ENCODE assay signal across 10 mouse cellular contexts in the genomic region with DNA sequence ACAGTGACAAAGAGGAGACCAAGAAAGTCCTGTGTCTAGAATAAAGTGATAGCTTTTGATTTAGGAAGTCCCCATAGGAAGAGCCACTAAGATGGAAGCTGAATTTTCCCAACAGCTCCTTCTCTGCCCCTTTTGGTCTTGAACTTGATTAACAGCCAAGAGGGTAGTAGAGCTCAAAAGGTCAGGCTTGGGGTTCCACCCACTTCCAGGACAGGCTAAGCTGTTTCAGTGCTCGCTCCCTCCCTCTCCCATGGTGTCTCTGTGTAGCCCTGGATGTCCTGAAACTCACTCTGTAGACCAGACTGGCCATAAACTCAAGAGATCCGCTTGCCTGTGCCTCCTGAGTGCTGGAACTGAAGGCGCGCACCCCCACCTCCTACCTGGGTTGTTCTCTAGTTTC. TPM values are rescaled to one million over a fixed set of nuclear protein-coding genes. Genes with fewer than 3 reads are reported as not detected.
A peak's percentile ranks its signal among the peaks of the same experiment; 100 is the strongest.
DNase-seq lines count a peak whose midpoint lies in the region; ATAC-seq and TF ChIP-seq lines count a peak whose summit lies in the region.
"Had no signal": no experiment of that assay in that cellular context is flagged by ENCODE, and none has a peak within 500 bp of the region (broad histone marks: within the 10 kb centered on the region; RNA-seq: fewer than 3 reads in every experiment).

No protein-coding gene starts in this region.

- H3K4me2 ChIP-seq in heart, embryonic 16.5 days (ENCODE audit: low read depth, low read length), result peak overlapping the region; percentile 86
- H3K4me2 ChIP-seq in embryonic facial prominence, embryonic 14.5 days (ENCODE audit: low read depth, low read length), result peak overlapping the region; percentile 59; the same call in 1 of the 2 replicates
- peak overlapping the region; percentile 86 for H3K4me2 ChIP-seq in hindbrain, postnatal 0 days (ENCODE audit: low read depth, low read length)
- H3K4me2 ChIP-seq in midbrain, embryonic 13.5 days (replicated peaks), result peak overlapping the region; percentile 72

- H3K27me3 ChIP-seq in heart, embryonic 16.5 days (ENCODE audit: control insufficient read depth, insufficient read depth, low read length), result no peaks in the 10 kb centered on the region
- H3K27me3 ChIP-seq in embryonic facial prominence, embryonic 14.5 days (replicated peaks; ENCODE audit: control insufficient read depth, insufficient read depth, low read length), result no peaks in the 10 kb centered on the region
- H3K27me3 ChIP-seq in hindbrain, postnatal 0 days (ENCODE audit: insufficient read depth, low read length), result no peaks in the 10 kb centered on the region
- no peaks in the 10 kb centered on the region for H3K27me3 ChIP-seq in midbrain, embryonic 13.5 days

- 93% methylated on average over 4 of the region's 4 CpGs for WGBS in heart, embryonic 16.5 days
- 92% methylated on average over 4 of the region's 4 CpGs for WGBS in embryonic facial prominence, embryonic 14.5 days
- WGBS in hindbrain, postnatal 0 days, result 91% methylated on average over 4 of the region's 4 CpGs
- WGBS in midbrain, embryonic 13.5 days, result 92% methylated on average over 4 of the region's 4 CpGs

- H3K4me3 ChIP-seq in heart, embryonic 16.5 days (ENCODE audit: low read length), result no peak overlapping the region
- H3K4me3 ChIP-seq in embryonic facial prominence, embryonic 14.5 days (ENCODE audit: low read depth, low read length), result peak overlapping the region; percentile 94; the same call in 1 of the 2 replicates
- no peak overlapping the region for H3K4me3 ChIP-seq in hindbrain, postnatal 0 days (ENCODE audit: low read length)
- peak overlapping the region; percentile 88 for H3K4me3 ChIP-seq in midbrain, embryonic 13.5 days (replicated peaks)

- H3K9me3 ChIP-seq in heart, embryonic 16.5 days (replicated peaks; ENCODE audit: control insufficient read depth, low read length), result no peaks in the 10 kb centered on the region
- no peaks in the 10 kb centered on the region for H3K9me3 ChIP-seq in embryonic facial prominence, embryonic 14.5 days (ENCODE audit: control insufficient read depth, low read length)
- no peaks in the 10 kb centered on the region for H3K9me3 ChIP-seq in hindbrain, postnatal 0 days (ENCODE audit: low read length)
- H3K9me3 ChIP-seq in midbrain, embryonic 13.5 days, result no peaks in the 10 kb centered on the region

- no peak for DNase-seq in heart, postnatal 4 days
- DNase-seq in embryonic facial prominence, embryonic 14.5 days (ENCODE audit: low spot score), result no peak
- DNase-seq in hindbrain, postnatal 0 days (ENCODE audit: low spot score), result no peak
- DNase-seq in left cerebral cortex, adult 8-10 months (ENCODE audit: low spot score in 2 of 2), result no peak
- DNase-seq in urinary bladder, postnatal 10 days (ENCODE audit: low spot score), result no peak
- DNase-seq in thymus, postnatal 25 days, result no peak
- DNase-seq: cerebellum, adult 8-10 months had no signal

- peaks cover 20% of the 10 kb centered on the region for H3K36me3 ChIP-seq in heart, embryonic 16.5 days (ENCODE audit: control insufficient read depth, insufficient read depth)
- H3K36me3 ChIP-seq in embryonic facial prominence, embryonic 14.5 days (ENCODE audit: control insufficient read depth, insufficient read depth, low read length), result peaks cover 38% of the 10 kb centered on the region
- H3K36me3 ChIP-seq in hindbrain, postnatal 0 days (ENCODE audit: insufficient read depth, low read length), result peaks cover 26% of the 10 kb centered on the region
- H3K36me3 ChIP-seq in midbrain, embryonic 13.5 days, result peaks cover 37% of the 10 kb centered on the region

- H3K4me1 ChIP-seq in heart, embryonic 16.5 days (ENCODE audit: control insufficient read depth, insufficient read depth, low read length), result peaks cover 10% of the 10 kb centered on the region
- peaks cover 9% of the 10 kb centered on the region; the same call in 1 of the 2 replicates for H3K4me1 ChIP-seq in embryonic facial prominence, embryonic 14.5 days (ENCODE audit: control insufficient read depth, insufficient read depth, low read length)
- peaks cover 9% of the 10 kb centered on the region for H3K4me1 ChIP-seq in hindbrain, postnatal 0 days (ENCODE audit: insufficient read depth, low read length)
- H3K4me1 ChIP-seq in midbrain, embryonic 13.5 days (replicated peaks), result peaks cover 33% of the 10 kb centered on the region

- no peak for TF ChIP-seq CTCF in hindbrain, postnatal 0 days (IDR thresholded peaks at IDR 0.05; ENCODE audit: low read depth)

- H3K9ac ChIP-seq in heart, embryonic 16.5 days (ENCODE audit: low read length), result peak overlapping the region; percentile 94; the same call in 1 of the 2 replicates
- H3K9ac ChIP-seq in embryonic facial prominence, embryonic 14.5 days (ENCODE audit: low read depth, low read length), result peak overlapping the region; percentile 92
- no peak overlapping the region for H3K9ac ChIP-seq in hindbrain, postnatal 0 days (replicated peaks; ENCODE audit: low read length)
- H3K9ac ChIP-seq in midbrain, embryonic 13.5 days (replicated peaks), result peak overlapping the region; percentile 87

- no peak for ATAC-seq in heart, embryonic 16.5 days (replicated peaks; ENCODE audit: extremely low read depth, insufficient read depth, low FRiP score)
- ATAC-seq in embryonic facial prominence, embryonic 14.5 days (ENCODE audit: low read depth), result no peak
- ATAC-seq in hindbrain, postnatal 0 days, result no peak
- no peak for ATAC-seq in midbrain, embryonic 13.5 days
- ATAC-seq: activated CD4-positive, CD25-positive, alpha-beta regulatory T cell, adult 4 months had no signal

- no peak overlapping the region for H3K27ac ChIP-seq in heart, embryonic 16.5 days (ENCODE audit: low read length)
- H3K27ac ChIP-seq in embryonic facial prominence, embryonic 14.5 days (replicated peaks; ENCODE audit: low read depth, low read length), result no peak overlapping the region
- no peak overlapping the region for H3K27ac ChIP-seq in hindbrain, postnatal 0 days
- H3K27ac ChIP-seq in midbrain, embryonic 13.5 days, result no peak overlapping the region

RNA-seq across cellular contexts. Expression of gene Lmbr1l, which starts 2.0 kb away (rescaled TPM):
- 13.3 and 13.9 TPM in 2 replicates for polyA plus RNA-seq in heart, embryonic 16.5 days (2015; fragmentation: Nextera tagmentation; extraction: Ambion mirVana)
- 10 to 100 TPM; 14.1 to 15.9 TPM for total RNA-seq in heart, postnatal 4 days (2021)
- polyA plus RNA-seq in embryonic facial prominence, embryonic 14.5 days (2014; fragmentation: Nextera tagmentation; extraction: Ambion mirVana), result 3.9 and 4.3 TPM in 2 replicates
- total RNA-seq in hindbrain, postnatal 0 days (2014; rRNA removed), result 28.7 and 51.0 TPM in 2 replicates
- 20.0 and 20.9 TPM in 2 replicates for polyA plus RNA-seq in hindbrain, postnatal 0 days (2015; fragmentation: Nextera tagmentation; extraction: Ambion mirVana)
- 40.7 and 50.1 TPM in 2 replicates for polyA plus RNA-seq in midbrain, embryonic 13.5 days (2015; fragmentation: Nextera tagmentation; extraction: Ambion mirVana)
- total RNA-seq in left cerebral cortex, adult 8-10 months (2022), result 10 to 100 TPM; 13.7 to 17.9 (median 14.7) TPM

RNA-seq across cellular contexts. Expression of gene Dhh, which starts 17.7 kb away (rescaled TPM):
- polyA plus RNA-seq in heart, embryonic 16.5 days (2015; fragmentation: Nextera tagmentation; extraction: Ambion mirVana), result 2.0 and 2.5 TPM in 2 replicates
- 1 to 10 TPM; 2.7 to 3.5 TPM for total RNA-seq in heart, postnatal 4 days (2021)
- 2.0 and 3.1 TPM in 2 replicates for polyA plus RNA-seq in embryonic facial prominence, embryonic 14.5 days (2014; fragmentation: Nextera tagmentation; extraction: Ambion mirVana)
- 0.29 and 0.68 TPM in 2 replicates for total RNA-seq in hindbrain, postnatal 0 days (2014; rRNA removed)
- 0.85 and 1.0 TPM in 2 replicates for polyA plus RNA-seq in hindbrain, postnatal 0 days (2015; fragmentation: Nextera tagmentation; extraction: Ambion mirVana)
- 0.48 and 0.82 TPM in 2 replicates for polyA plus RNA-seq in midbrain, embryonic 13.5 days (2015; fragmentation: Nextera tagmentation; extraction: Ambion mirVana)
- total RNA-seq in left cerebral cortex, adult 8-10 months (2022), result under 1 TPM in 3 of 4 experiments, not detected in 1; 0.12 to 0.39 (median 0.13) TPM

RNA-seq across cellular contexts. Expression of gene Tuba1b, which starts 18.3 kb away (rescaled TPM):
- 1,504 and 1,594 TPM in 2 replicates for polyA plus RNA-seq in heart, embryonic 16.5 days (2015; fragmentation: Nextera tagmentation; extraction: Ambion mirVana)
- total RNA-seq in heart, postnatal 4 days (2021), result 100 to 1,000 TPM; 873 to 889 TPM
- 1,523 and 1,643 TPM in 2 replicates for polyA plus RNA-seq in embryonic facial prominence, embryonic 14.5 days (2014; fragmentation: Nextera tagmentation; extraction: Ambion mirVana)
- 3,512 and 3,813 TPM in 2 replicates for total RNA-seq in hindbrain, postnatal 0 days (2014; rRNA removed)
- 1,613 and 1,711 TPM in 2 replicates for polyA plus RNA-seq in hindbrain, postnatal 0 days (2015; fragmentation: Nextera tagmentation; extraction: Ambion mirVana)
- 1,161 and 1,231 TPM in 2 replicates for polyA plus RNA-seq in midbrain, embryonic 13.5 days (2015; fragmentation: Nextera tagmentation; extraction: Ambion mirVana)
- total RNA-seq in left cerebral cortex, adult 8-10 months (2022), result 100 to 1,000 TPM; 560 to 600 (median 569) TPM

RNA-seq across cellular contexts. Expression of gene Rhebl1, which starts 21.7 kb away (rescaled TPM):
- polyA plus RNA-seq in heart, embryonic 16.5 days (2015; fragmentation: Nextera tagmentation; extraction: Ambion mirVana), result 5.6 and 7.3 TPM in 2 replicates
- 1 to 10 TPM; 2.0 TPM for total RNA-seq in heart, postnatal 4 days (2021)
- polyA plus RNA-seq in embryonic facial prominence, embryonic 14.5 days (2014; fragmentation: Nextera tagmentation; extraction: Ambion mirVana), result 8.4 and 12.2 TPM in 2 replicates
- total RNA-seq in hindbrain, postnatal 0 days (2014; rRNA removed), result 5.8 and 10.2 TPM in 2 replicates
- polyA plus RNA-seq in hindbrain, postnatal 0 days (2015; fragmentation: Nextera tagmentation; extraction: Ambion mirVana), result 25.7 and 26.7 TPM in 2 replicates
- 33.0 and 33.9 TPM in 2 replicates for polyA plus RNA-seq in midbrain, embryonic 13.5 days (2015; fragmentation: Nextera tagmentation; extraction: Ambion mirVana)
- 10 to 100 TPM in 2 of 4 experiments, 1 to 10 TPM in 2; 8.4 to 10.9 (median 10.2) TPM for total RNA-seq in left cerebral cortex, adult 8-10 months (2022)

RNA-seq across cellular contexts. Expression of gene Gm49450, which starts 37.3 kb away (rescaled TPM):
- not detected in 2 replicates for polyA plus RNA-seq in heart, embryonic 16.5 days (2015; fragmentation: Nextera tagmentation; extraction: Ambion mirVana)
- not detected for total RNA-seq in heart, postnatal 4 days (2021)
- polyA plus RNA-seq in embryonic facial prominence, embryonic 14.5 days (2014; fragmentation: Nextera tagmentation; extraction: Ambion mirVana), result not detected in 2 replicates
- 1,661 and 1,767 TPM in 2 replicates for total RNA-seq in hindbrain, postnatal 0 days (2014; rRNA removed)
- polyA plus RNA-seq in hindbrain, postnatal 0 days (2015; fragmentation: Nextera tagmentation; extraction: Ambion mirVana), result not detected in 2 replicates
- polyA plus RNA-seq in midbrain, embryonic 13.5 days (2015; fragmentation: Nextera tagmentation; extraction: Ambion mirVana), result not detected in 2 replicates
- total RNA-seq in left cerebral cortex, adult 8-10 months (2022), result not detected
- polyA plus RNA-seq: activated CD4-positive, CD25-positive, alpha-beta regulatory T cell, adult 4 months had no signal

Comparison
In these comparisons a context has a peak if more than half of its experiments do, and no peak if none do; other contexts are left out.
1. H3K4me3 ChIP-seq: peak in embryonic facial prominence, embryonic 14.5 days (single experiment) and midbrain, embryonic 13.5 days (single experiment); none in heart, embryonic 16.5 days (single experiment) and hindbrain, postnatal 0 days (single experiment).
2. Peak in every context shown above with its lines, with median percentiles within 50 percentile points of each other: H3K4me2 ChIP-seq.